Mouse (Mus musculus) kidney, postnatal 4 days (tissue): Measurements from ENCODE around the gene Olfr297.

ENCODE experiments used
- DNase-seq, 2 experiments: peaks; one replicate each; pipeline ENCODE4 v3.0.0; 2021; ENCODE audit warnings: mixed read lengths in 2 of 2

The Olfr297 gene

GRCm38 (mm10) chr7:86519668-86520067, at the start of gene Olfr297:
Gene Olfr297 (plus strand): TSS chr7:86519968.
- no peak for DNase-seq

GRCm38 (mm10) chr7:86492384-86492783, 27.4 kb upstream of the Olfr297 start, which contains the start of gene Olfr298:
Gene Olfr298 (minus strand): TSS chr7:86492484.
- DNase-seq, result no peak
